Mouse (Mus musculus) embryonic stem cell, embryonic (primary cell): ENCODE results near the gene Gm9048.
"Not testable (repeated sequence)": the region's sequence is repeated elsewhere in the genome, so short reads cannot be mapped to it uniquely, and the experiment has no call there.

Experiments
- CTCF ChIA-PET, 4 experiments: fragments of 300-600 bp in 2 of 4; fragments of 350-600 bp in 2 of 4; sonication (Branson Sonifier 250); formaldehyde crosslinking; loops; one replicate each; lab custom pipeline; 2022; ENCODE audit warnings: inconsistent platforms in 2 of 4; lab: Charles Lee
- POLR2A ChIA-PET, 4 experiments: fragments of 300-600 bp in 2 of 4; fragments of 350-600 bp in 2 of 4; sonication (Branson Sonifier 250); formaldehyde crosslinking; loops; one replicate each; lab custom pipeline; 2022; ENCODE audit warnings: antibody characterized with exemption in 4 of 4, inconsistent platforms in 1 of 4; lab: Charles Lee

Gm9048 gene

GRCm38 (mm10) chr10:118348579-118348978 is at the start of gene Gm9048:
Gene Gm9048 (minus strand): TSS chr10:118348679.
- POLR2A ChIA-PET, CTCF ChIA-PET: not testable (repeated sequence)

DNA sequence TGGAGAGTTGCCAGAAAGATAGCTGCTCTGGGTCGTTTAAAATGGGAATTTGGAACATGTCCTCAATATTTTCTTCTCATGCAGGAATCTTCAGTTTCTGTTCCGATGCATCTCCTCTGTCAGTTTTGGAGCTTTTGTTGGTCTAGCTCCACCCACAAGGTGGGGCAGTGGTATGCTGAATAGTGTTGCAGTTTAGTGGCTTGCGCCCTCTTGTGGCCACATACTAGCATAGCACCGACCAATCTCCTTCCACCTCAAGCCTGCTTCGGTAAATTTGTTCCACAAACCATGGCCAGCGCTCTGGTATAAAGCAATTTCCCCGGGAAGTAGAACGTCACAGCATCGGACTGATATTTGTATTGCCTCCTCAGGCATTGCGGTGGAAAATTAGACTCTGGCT is 22.0 kb upstream of the Gm9048 start:
- ChIA-PET CTCF (interaction anchor here (0.5 to 1.4 kb wide), 28 partner anchors 11 to 872 kb away, joined by 3 to 17 read pairs (median 3); partner anchors contain the start of gene Mdm1 (in 1 of the 4)), POLR2A (interaction anchor here in 3 of 4 experiments (0.6 to 1.0 kb wide), 5 partner anchors 71 to 1282 kb away, joined by 3 to 4 read pairs (median 3); partner anchors contain the start of gene Mdm1 (in 1 of the 3))

DNA sequence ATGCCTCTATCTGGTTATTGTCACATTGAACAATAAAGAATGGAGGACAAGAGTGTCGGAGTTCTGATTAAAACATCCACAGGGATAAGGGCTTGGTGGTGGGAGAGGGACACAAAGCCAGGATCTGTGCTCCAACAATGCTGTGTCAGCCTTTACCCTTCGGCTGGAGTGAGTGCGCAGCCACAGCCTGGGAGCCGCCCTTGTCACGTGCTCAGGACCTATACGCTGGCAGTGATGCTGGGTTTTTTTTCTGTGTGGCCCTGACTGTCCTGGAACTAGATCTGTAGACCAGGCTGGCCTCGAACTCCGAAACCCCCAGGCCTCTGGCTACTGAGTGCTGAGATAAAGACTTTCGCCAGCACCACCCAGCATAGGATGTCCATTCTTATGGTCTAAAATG is 21.0 kb upstream of the Gm9048 start:
- ChIA-PET POLR2A (interaction anchor here in 1 of 4 experiments (0.9 kb wide), 1 partner anchor 72 kb away, joined by 3 read pairs; no protein-coding TSS in a partner anchor), CTCF (interaction anchor here in 3 of 4 experiments (1.0 to 1.4 kb wide), 5 partner anchors 176 to 853 kb away, joined by 3 to 17 read pairs (median 4); no protein-coding TSS in a partner anchor)

DNA sequence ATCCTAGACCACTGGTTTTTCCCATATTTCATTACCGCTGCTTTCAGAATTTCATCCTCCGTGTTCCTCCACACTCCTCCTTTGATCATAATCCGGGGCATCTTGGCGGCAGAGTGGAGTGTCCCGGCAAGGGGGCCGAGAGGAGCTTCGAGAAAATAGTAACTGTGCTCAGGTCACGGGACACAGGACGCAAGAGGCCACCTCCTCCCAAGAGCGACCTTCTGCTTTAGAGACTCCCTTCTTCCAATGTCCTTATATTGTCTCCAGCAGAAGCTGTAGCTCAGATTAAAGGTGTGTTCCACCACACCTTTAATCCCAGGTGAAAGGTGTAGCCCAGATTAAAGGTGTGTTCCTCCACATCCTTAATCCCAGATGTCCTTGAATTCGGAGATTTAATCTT is 5.5 kb upstream of the Gm9048 start, which contains the start of gene Gm9049:
Gm9049 (minus strand) TSS at position 101 of the 400 bp plus-strand sequence.
- POLR2A ChIA-PET, CTCF ChIA-PET: not testable (repeated sequence)

DNA sequence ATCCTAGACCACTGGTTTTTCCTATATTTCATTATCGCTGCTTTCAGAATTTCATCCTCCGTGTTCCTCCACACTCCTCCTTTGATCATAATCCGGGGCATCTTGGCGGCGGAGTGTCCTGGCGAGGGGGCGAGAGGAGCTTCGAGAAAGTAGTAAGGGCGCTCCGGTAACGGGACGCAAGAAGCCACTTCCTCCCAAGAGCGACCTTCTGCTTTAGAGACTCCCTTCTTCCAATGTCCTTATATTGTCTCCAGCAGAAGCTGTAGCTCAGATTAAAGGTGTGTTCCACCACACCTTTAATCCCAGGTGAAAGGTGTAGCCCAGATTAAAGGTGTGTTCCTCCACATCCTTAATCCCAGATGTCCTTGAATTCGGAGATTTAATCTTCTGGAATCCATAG is 5.3 kb downstream of the Gm9048 start, which contains the start of gene Gm9046:
Gm9046 (minus strand) TSS at position 101 of the 400 bp plus-strand sequence.
- POLR2A ChIA-PET, CTCF ChIA-PET: not testable (repeated sequence)

GRCm38 (mm10) chr10:118337731-118338130 is 10.7 kb downstream of the Gm9048 start, which contains the start of gene Gm9045:
Gene Gm9045 (minus strand): TSS chr10:118337831.
- POLR2A ChIA-PET, CTCF ChIA-PET: not testable (repeated sequence)

- POLR2A ChIA-PET, CTCF ChIA-PET: not testable (repeated sequence)
Observed at GRCm38 (mm10) chr10:118332308-118332707, 16.2 kb downstream of the Gm9048 start, which contains the start of gene Gm9044. Gene Gm9044 (minus strand): TSS chr10:118332408.

DNA sequence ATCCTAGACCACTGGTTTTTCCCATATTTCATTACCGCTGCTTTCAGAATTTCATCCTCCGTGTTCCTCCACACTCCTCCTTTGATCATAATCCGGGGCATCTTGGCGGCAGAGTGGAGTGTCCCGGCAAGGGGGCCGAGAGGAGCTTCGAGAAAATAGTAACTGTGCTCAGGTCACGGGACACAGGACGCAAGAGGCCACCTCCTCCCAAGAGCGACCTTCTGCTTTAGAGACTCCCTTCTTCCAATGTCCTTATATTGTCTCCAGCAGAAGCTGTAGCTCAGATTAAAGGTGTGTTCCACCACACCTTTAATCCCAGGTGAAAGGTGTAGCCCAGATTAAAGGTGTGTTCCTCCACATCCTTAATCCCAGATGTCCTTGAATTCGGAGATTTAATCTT is 21.6 kb downstream of the Gm9048 start, which contains the start of gene Gm9040:
Gm9040 (minus strand) TSS at position 101 of the 400 bp plus-strand sequence.
- POLR2A ChIA-PET, CTCF ChIA-PET: not testable (repeated sequence)

DNA sequence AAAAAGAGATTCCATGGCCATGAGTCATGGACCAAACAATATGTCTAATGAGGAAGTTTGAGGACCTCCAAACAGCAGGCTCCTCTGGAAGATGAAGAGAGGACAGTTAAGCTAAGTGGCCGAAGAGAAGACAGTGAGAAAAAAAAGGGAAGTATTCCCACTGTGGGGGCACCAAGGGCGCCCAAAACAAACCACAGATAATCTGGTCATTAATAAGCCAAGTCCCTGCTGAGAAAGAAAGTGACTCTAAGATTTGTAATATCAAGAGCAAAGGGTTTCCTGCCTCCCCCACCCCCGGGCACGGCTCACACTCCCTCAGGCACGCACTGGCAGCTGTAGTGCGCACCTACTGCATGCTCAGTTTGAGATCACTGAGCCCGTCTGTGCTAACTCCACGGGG is 29.5 kb downstream of the Gm9048 start:
- POLR2A ChIA-PET: no interaction called here
- CTCF ChIA-PET: no interaction called here

DNA sequence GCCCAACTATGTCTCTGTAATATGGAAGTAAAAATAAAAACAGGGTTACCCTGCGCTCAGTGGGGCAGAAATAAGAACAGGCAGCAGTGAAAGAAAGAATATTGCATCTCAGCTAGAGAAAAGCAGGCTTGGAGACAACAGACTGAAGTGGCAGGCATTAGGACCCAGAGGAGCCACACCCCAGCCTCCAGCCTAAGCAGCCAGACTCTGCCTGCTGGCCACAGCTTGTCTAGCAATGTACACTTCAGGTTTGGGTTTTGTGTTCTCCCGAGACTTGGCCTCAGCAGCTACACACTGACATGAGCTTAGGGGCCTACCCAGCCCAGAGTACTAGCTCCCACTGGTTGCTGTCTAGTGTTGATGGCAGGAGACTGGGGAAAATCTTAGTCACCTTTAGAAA is 46.3 kb downstream of the Gm9048 start:
- CTCF ChIA-PET: not testable (repeated sequence)
- POLR2A ChIA-PET: interaction anchor here in 1 of 4 experiments (0.9 kb wide), 1 partner anchor 107 kb away, joined by 3 read pairs; no protein-coding TSS in a partner anchor
